Mouse (Mus musculus) MEL (cell line): ENCODE measurements around the gene Osbpl3. TPM values are rescaled to one million over a fixed set of nuclear protein-coding genes. Genes with fewer than 3 reads are reported as not detected.

Experiments
- DNase-seq: peaks from one replicate; pipeline ENCODE4 v3.0.0; 2011; ENCODE audit warnings: low read depth, low spot score
- H3K27ac ChIP-seq: 2 replicates; pipeline ENCODE4 v1.5.1; 2012; ENCODE audit warnings: low read depth, mild to moderate bottlenecking, control low read depth, low read length, moderate library complexity; ENCODE audit not compliant: control insufficient read depth
- H3K27me3 ChIP-seq, 2 experiments: fragments of 150-350 bp in 1 of 2; sonication (generic) in 1 of 2; 2 replicates each; pipeline ENCODE4 v1.6.1; 2012; ENCODE audit warnings: low read length in 2 of 2, mild to moderate bottlenecking in 2 of 2, improper control_type of control experiment in 1 of 2, moderate library complexity in 1 of 2; ENCODE audit not compliant: insufficient read depth in 2 of 2, control insufficient read depth in 1 of 2
- H3K36me3 ChIP-seq, 2 experiments: 2 replicates each; pipeline ENCODE4 v1.6.1; 2012 to 2014; ENCODE audit warnings: low read length in 2 of 2, improper control_type of control experiment in 1 of 2, inconsistent platforms in 1 of 2, mild to moderate bottlenecking in 1 of 2; ENCODE audit not compliant: insufficient read depth in 2 of 2, control insufficient read depth in 1 of 2
- H3K4me1 ChIP-seq, 2 experiments: fragments of 150-350 bp in 1 of 2; sonication (generic) in 1 of 2; 2 replicates each; pipeline ENCODE4 v1.6.1; 2012; ENCODE audit warnings: low read length in 2 of 2, improper control_type of control experiment in 1 of 2, mild to moderate bottlenecking in 1 of 2; ENCODE audit not compliant: insufficient read depth in 2 of 2, control insufficient read depth in 1 of 2
- H3K4me3 ChIP-seq, 2 experiments: fragments of 150-350 bp in 1 of 2; sonication (generic) in 1 of 2; 2 replicates each; pipeline ENCODE4 v1.5.1; 2012; ENCODE audit warnings: low read depth in 2 of 2, low read length in 2 of 2, mild to moderate bottlenecking in 2 of 2, moderate library complexity in 2 of 2, control low read depth in 1 of 2, improper control_type of control experiment in 1 of 2; ENCODE audit not compliant: control insufficient read depth in 1 of 2, insufficient read depth in 1 of 2
- H3K79me2 ChIP-seq: 2 replicates; pipeline ENCODE4 v1.6.1; 2012; ENCODE audit warnings: mild to moderate bottlenecking, low read length, moderate library complexity; ENCODE audit not compliant: control insufficient read depth, poor library complexity, insufficient read depth
- H3K9ac ChIP-seq: 2 replicates; pipeline ENCODE4 v1.6.1; 2012; ENCODE audit warnings: low read depth, mild to moderate bottlenecking, control low read depth, low read length, moderate library complexity; ENCODE audit not compliant: control insufficient read depth, poor library complexity, severe bottlenecking
- H3K9me3 ChIP-seq: fragments of 150-350 bp; sonication (generic); replicated peaks from 2 replicates; pipeline ENCODE4 v1.6.1; 2012; ENCODE audit warnings: mild to moderate bottlenecking, low read length, improper control_type of control experiment, moderate library complexity; ENCODE audit not compliant: insufficient read depth
- E2F4 ChIP-seq: IDR thresholded peaks from 2 replicates; pipeline ENCODE4 v1.6.1; 2011; ENCODE audit warnings: low read depth, low read length, improper control_type of control experiment, borderline replicate concordance
- EP300 ChIP-seq, 2 experiments: IDR thresholded peaks; 2 replicates each; pipeline ENCODE4 v1.6.1; 2011; ENCODE audit warnings: improper control_type of control experiment in 2 of 2, low read length in 2 of 2, low read depth in 1 of 2, mild to moderate bottlenecking in 1 of 2
- ETS1 ChIP-seq: IDR thresholded peaks from 2 replicates; pipeline ENCODE4 v1.6.1; 2012; ENCODE audit warnings: low read depth, mild to moderate bottlenecking, inconsistent platforms, low read length, improper control_type of control experiment, moderate library complexity
- GATA1 ChIP-seq: IDR thresholded peaks from 2 replicates; pipeline ENCODE4 v1.6.1; 2011; ENCODE audit warnings: low read depth, low read length, improper control_type of control experiment
- HCFC1 ChIP-seq: IDR thresholded peaks from 2 replicates; pipeline ENCODE4 v1.6.1; 2012; ENCODE audit warnings: low read depth, mild to moderate bottlenecking, inconsistent platforms, low read length, improper control_type of control experiment, moderate library complexity
- JUND ChIP-seq: IDR thresholded peaks from 2 replicates; pipeline ENCODE4 v1.6.1; 2011; ENCODE audit warnings: low read depth, mild to moderate bottlenecking, improper control_type of control experiment, low read length
- MAX ChIP-seq: IDR thresholded peaks from 2 replicates; pipeline ENCODE4 v1.6.1; 2011; ENCODE audit warnings: low read length, improper control_type of control experiment
- MAZ ChIP-seq: IDR thresholded peaks from 2 replicates; pipeline ENCODE4 v1.6.1; 2012; ENCODE audit warnings: low read depth, mild to moderate bottlenecking, inconsistent platforms, low read length, improper control_type of control experiment
- MEF2A ChIP-seq: IDR thresholded peaks from 2 replicates; pipeline ENCODE4 v1.6.1; 2014; ENCODE audit warnings: low read depth, mild to moderate bottlenecking, inconsistent platforms, low read length, improper control_type of control experiment; ENCODE audit not compliant: poor library complexity, insufficient replicate concordance, severe bottlenecking; ENCODE audit errors: extremely low read depth
- MXI1 ChIP-seq: IDR thresholded peaks from 2 replicates; pipeline ENCODE4 v1.6.1; 2011; ENCODE audit warnings: mild to moderate bottlenecking, low read depth, low read length, improper control_type of control experiment
- MYB ChIP-seq: IDR thresholded peaks from 2 replicates; pipeline ENCODE4 v1.6.1; 2011; ENCODE audit warnings: mild to moderate bottlenecking, low read depth, low read length, improper control_type of control experiment
- POLR2A ChIP-seq, 2 experiments: IDR thresholded peaks; 2 replicates each; pipeline ENCODE4 v1.6.1; 2011 to 2012; ENCODE audit warnings: low read length in 2 of 2, mild to moderate bottlenecking in 2 of 2, control low read depth in 1 of 2, improper control_type of control experiment in 1 of 2, low read depth in 1 of 2, moderate library complexity in 1 of 2; ENCODE audit not compliant: control insufficient read depth in 1 of 2, insufficient read depth in 1 of 2, poor library complexity in 1 of 2
- POLR2AphosphoS2 ChIP-seq: IDR thresholded peaks from 2 replicates; pipeline ENCODE4 v1.6.1; 2011; ENCODE audit warnings: low read length, improper control_type of control experiment
- POLR2AphosphoS5 ChIP-seq: IDR thresholded peaks from 2 replicates; pipeline ENCODE4 v1.6.1; 2012; ENCODE audit warnings: low read depth, borderline replicate concordance, mild to moderate bottlenecking, inconsistent platforms, low read length, moderate library complexity, mixed read lengths
- RCOR1 ChIP-seq: IDR thresholded peaks from 2 replicates; pipeline ENCODE4 v1.6.1; 2012; ENCODE audit warnings: low read depth, mild to moderate bottlenecking, inconsistent platforms, low read length, improper control_type of control experiment
- SIN3A ChIP-seq: IDR thresholded peaks from 2 replicates; pipeline ENCODE4 v1.6.1; 2012; ENCODE audit warnings: low read length, improper control_type of control experiment, inconsistent platforms
- SMC3 ChIP-seq: IDR thresholded peaks from 2 replicates; pipeline ENCODE4 v1.6.1; 2011; ENCODE audit warnings: low read depth, low read length, improper control_type of control experiment
- TBP ChIP-seq: IDR thresholded peaks from 2 replicates; pipeline ENCODE4 v1.8.0; 2011; ENCODE audit warnings: low read depth, low read length, improper control_type of control experiment
- UBTF ChIP-seq: IDR thresholded peaks from 2 replicates; pipeline ENCODE4 v1.6.1; 2012; ENCODE audit warnings: low read depth, mild to moderate bottlenecking, inconsistent platforms, low read length, improper control_type of control experiment, moderate library complexity, borderline replicate concordance; ENCODE audit not compliant: insufficient read depth
- ZC3H11A ChIP-seq: IDR thresholded peaks from 2 replicates; pipeline ENCODE4 v1.6.1; 2012; ENCODE audit warnings: low read depth, mild to moderate bottlenecking, inconsistent platforms, low read length, improper control_type of control experiment
- ZMIZ1 ChIP-seq: IDR thresholded peaks from 2 replicates; pipeline ENCODE4 v1.6.1; 2012; ENCODE audit warnings: low read depth, mild to moderate bottlenecking, inconsistent platforms, low read length, improper control_type of control experiment, moderate library complexity
- polyA plus RNA-seq, 2 experiments: library from polyadenylated mRNA; stranded (reverse) in 1 of 2; unstranded in 1 of 2; fragments of >175 nt in 1 of 2; fragments of >200 nt in 1 of 2; gene quantifications; 2 replicates each; pipeline versions ENCODE4 v1.2.1 to v1.2.4; 2012; ENCODE audit warnings: low replicate concordance in 2 of 2, low read depth in 1 of 2; ENCODE audit not compliant: insufficient read length in 2 of 2, insufficient read depth in 1 of 2, missing spikeins in 1 of 2
- total RNA-seq: library from RNA; depleted of rRNA; stranded (reverse); fragments of 300-350 nt; gene quantifications from 2 replicates; pipeline ENCODE4 v1.2.3, GENCODE M21; 2012

The Osbpl3 gene
- total and polyA plus RNA-seq, 3 experiments, result 4.9 to 5.6 TPM; not detected in 1

GRCm38 (mm10) chr6:50252690-50253089, 203.3 kb downstream of the Osbpl3 start:
- H3K9me3 ChIP-seq, result no peaks in the 10 kb centered on the region
- no peak overlapping the region for H3K4me3 ChIP-seq
- TF ChIP-seq MAX (0 out of 2 replicates have a peak, but pooled peaks have one; percentile 45), EP300 (IDR thresholded peaks at IDR 0.05; ENCODE audit: low read depth in 1 of 2, low read length in 2 of 2) (peak in 1 of 2 experiments; percentile 45; a peak in 1 of 4 replicates), MAZ (no peak), POLR2A (IDR thresholded peaks at IDR 0.05; ENCODE audit: control insufficient read depth in 1 of 2, insufficient read depth in 1 of 2, low read depth in 1 of 2, low read length in 2 of 2, poor library complexity in 1 of 2) (no peak), POLR2AphosphoS2 (no peak), SIN3A (peak; percentile 71), ETS1 (peak; percentile 82), RCOR1 (no peak), TBP (peak; percentile 47; the same call in 1 of the 2 replicates)
- DNase-seq, result peak; percentile 86
- peaks cover 4 to 8% of the 10 kb centered on the region in 2 experiments; a peak in 3 of 4 replicates for H3K4me1 ChIP-seq
- H3K36me3 ChIP-seq, result peaks cover 0 to 7% of the 10 kb centered on the region in 2 experiments; a peak in 2 of 4 replicates
- no peaks in the 10 kb centered on the region; a peak in 1 of 4 replicates for H3K27me3 ChIP-seq
- H3K79me2 ChIP-seq, result no peaks in the 10 kb centered on the region
- H3K27ac ChIP-seq, result no peak overlapping the region
- no peak overlapping the region for H3K9ac ChIP-seq

GRCm38 (mm10) chr6:50247791-50248190, 208.2 kb downstream of the Osbpl3 start:
- Histone ChIP-seq H3K27ac (no peak overlapping the region), H3K4me1 (peaks cover 2 to 18% of the 10 kb centered on the region in 2 experiments; a peak in 3 of 4 replicates), H3K4me3 (no peak overlapping the region), H3K27me3 (no peaks in the 10 kb centered on the region; a peak in 1 of 4 replicates), H3K79me2 (no peaks in the 10 kb centered on the region), H3K36me3 (peaks cover 0 to 14% of the 10 kb centered on the region in 2 experiments; a peak in 2 of 4 replicates), H3K9ac (no peak overlapping the region), H3K9me3 (no peaks in the 10 kb centered on the region)
- TF ChIP-seq EP300 (IDR thresholded peaks at IDR 0.05; ENCODE audit: low read depth in 1 of 2, low read length in 2 of 2) (peak; percentile 11 to 31; a peak in 2 of 4 replicates), POLR2AphosphoS5 (no peak), MAZ (no peak), RCOR1 (peak; percentile 13; the same call in 1 of the 2 replicates), GATA1 (peak; percentile 34; the same call in 1 of the 2 replicates), UBTF (no peak)
- DNase-seq, result no peak

- H3K27me3 ChIP-seq, result no peaks in the 10 kb centered on the region; a peak in 1 of 4 replicates
- H3K4me1 ChIP-seq, result peaks cover 2 to 18% of the 10 kb centered on the region in 2 experiments; a peak in 3 of 4 replicates
- TF ChIP-seq ZMIZ1, result no peak
- TF ChIP-seq TBP, result no peak
- TF ChIP-seq JUND, result no peak
- TF ChIP-seq HCFC1, result no peak
- no peak for TF ChIP-seq UBTF
- no peak for TF ChIP-seq GATA1
- no peak for TF ChIP-seq POLR2AphosphoS2
- no peak for TF ChIP-seq MXI1
- TF ChIP-seq ZC3H11A, result no peak
- no peak for TF ChIP-seq POLR2AphosphoS5
- TF ChIP-seq POLR2A (IDR thresholded peaks at IDR 0.05; ENCODE audit: control insufficient read depth in 1 of 2, insufficient read depth in 1 of 2, low read depth in 1 of 2, low read length in 2 of 2, poor library complexity in 1 of 2), result no peak
- TF ChIP-seq MYB, result no peak
- TF ChIP-seq E2F4, result no peak
- no peak for TF ChIP-seq SMC3
- no peak for TF ChIP-seq MEF2A
- TF ChIP-seq MAZ, result no peak
- H3K79me2 ChIP-seq, result no peaks in the 10 kb centered on the region
- no peak overlapping the region for H3K9ac ChIP-seq
- DNase-seq, result no peak
- H3K4me3 ChIP-seq, result no peak overlapping the region
- no peak overlapping the region for H3K27ac ChIP-seq
- H3K9me3 ChIP-seq, result no peaks in the 10 kb centered on the region
- peaks cover 0 to 15% of the 10 kb centered on the region in 2 experiments; a peak in 2 of 4 replicates for H3K36me3 ChIP-seq
Measured at GRCm38 (mm10) chr6:50247356-50247755, 208.6 kb downstream of the Osbpl3 start.
